Mouse (Mus musculus): Measurements from ENCODE around the gene Stx17.

Gene Stx17

DNA sequence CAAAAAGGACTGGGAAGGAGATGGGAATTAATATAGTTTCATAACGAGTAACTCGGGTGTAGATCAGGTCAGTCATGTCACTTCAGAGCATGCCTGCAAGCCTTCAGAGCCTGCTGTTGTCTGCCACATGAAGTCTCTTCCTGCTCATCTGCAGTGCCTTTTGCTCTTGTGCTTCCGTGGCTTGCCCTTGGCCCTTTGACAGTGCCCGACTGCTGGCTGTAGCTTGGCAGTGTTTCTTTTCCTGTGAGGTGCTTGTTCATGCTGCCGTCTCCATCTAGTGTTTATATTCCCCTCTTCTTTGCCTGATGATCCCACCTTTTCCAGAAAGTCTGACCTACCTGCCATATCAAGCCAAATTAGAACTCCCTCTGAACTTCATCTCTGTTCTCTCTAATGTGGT, 39.1 kb downstream of the Stx17 start:
- 74% methylated on average over 5 of the region's 5 CpGs for WGBS

DNA sequence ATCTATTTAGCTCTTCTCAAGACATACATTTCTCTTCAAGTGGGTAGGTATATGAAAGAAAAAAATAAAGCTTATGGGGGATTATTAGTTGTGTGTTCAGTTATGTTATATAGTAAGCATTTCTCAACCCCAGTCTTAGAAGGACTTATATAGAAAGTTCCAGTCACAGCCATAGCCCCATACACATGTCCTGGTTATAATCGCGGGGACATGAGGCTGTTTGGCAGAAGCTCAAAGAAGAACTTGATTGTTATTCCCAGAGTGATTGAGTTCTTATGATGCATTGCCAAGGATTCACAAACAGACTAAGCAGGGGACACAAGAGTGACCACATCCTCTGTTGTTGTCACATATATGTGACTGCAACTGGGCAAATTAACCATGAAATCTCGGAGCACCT, 51.0 kb downstream of the Stx17 start:
- WGBS, result 62% methylated on average over 3 of the region's 3 CpGs

- 58% methylated on average over 2 of the region's 2 CpGs for WGBS
These were observed 56.2 kb downstream of the Stx17 start for GRCm38 (mm10) chr4:48180922-48181321.

DNA sequence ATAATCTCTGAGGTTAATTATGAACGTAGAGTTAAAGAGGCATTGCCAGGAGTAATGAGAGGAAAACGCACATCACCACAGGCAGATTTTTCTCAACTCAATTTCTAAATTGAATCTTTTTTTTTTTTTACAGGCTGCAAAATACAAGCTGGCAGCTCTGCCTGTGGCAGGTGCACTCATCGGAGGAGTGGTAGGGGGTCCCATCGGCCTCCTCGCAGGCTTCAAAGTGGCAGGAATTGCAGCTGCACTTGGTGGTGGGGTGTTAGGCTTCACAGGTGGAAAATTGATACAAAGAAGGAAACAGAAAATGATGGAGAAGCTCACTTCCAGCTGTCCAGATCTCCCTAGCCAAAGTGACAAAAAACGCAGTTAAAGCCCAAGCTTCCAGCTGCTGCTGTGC, 56.7 kb downstream of the Stx17 start:
- WGBS, result 58% methylated on average over 6 of the region's 6 CpGs

GRCm38 (mm10) chr4:48182115-48182806, 57.5 kb downstream of the Stx17 start:
- 91% methylated on average over 8 of the region's 8 CpGs for WGBS

GRCm38 (mm10) chr4:48197925-48198324, 73.2 kb downstream of the Stx17 start:
- 87% methylated on average over 3 of the region's 3 CpGs for WGBS

DNA sequence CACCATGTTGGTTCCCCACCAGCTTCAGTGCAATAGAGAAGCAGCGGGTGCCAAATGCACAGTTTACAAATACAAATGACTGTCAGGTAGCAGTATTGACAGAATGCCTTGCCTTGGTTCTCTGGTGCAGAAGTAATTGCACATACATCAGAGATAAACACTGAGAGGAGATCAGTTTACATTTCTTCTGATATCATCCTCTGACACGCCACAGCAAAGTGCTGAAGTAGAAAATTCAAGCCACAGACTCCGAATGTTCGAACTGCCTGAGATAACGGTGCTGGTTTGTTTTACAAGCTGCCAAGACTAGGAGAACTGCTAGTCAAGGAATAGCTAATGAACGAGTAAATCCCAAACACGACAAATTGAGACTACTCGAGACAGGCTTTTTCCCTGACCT, 73.7 kb downstream of the Stx17 start:
- 76% methylated on average over 8 of the region's 8 CpGs for WGBS

- WGBS, result 82% methylated on average over 4 of the region's 4 CpGs
These were observed 78.8 kb downstream of the Stx17 start for GRCm38 (mm10) chr4:48203564-48203963.

- 33% methylated on average over 2 of the region's 2 CpGs for WGBS
These were observed 100.5 kb downstream of the Stx17 start for GRCm38 (mm10) chr4:48225173-48225572.

- WGBS, result 21% methylated on average over 3 of the region's 3 CpGs
These were observed 100.9 kb downstream of the Stx17 start for GRCm38 (mm10) chr4:48225604-48226003.

- WGBS, result 32% methylated on average over 3 of the region's 3 CpGs
These were observed 102.1 kb downstream of the Stx17 start for GRCm38 (mm10) chr4:48226800-48227199.
